Mouse (Mus musculus) midbrain, embryonic 11.5 days (tissue): ENCODE data around the gene Leprot. TPM values are rescaled to one million over a fixed set of nuclear protein-coding genes. Genes with fewer than 3 reads are reported as not detected.

ENCODE experiments used
- ATAC-seq: fragments of 200-750 bp; cut with Nextera tagmentation; 2 replicates; pipeline ENCODE4 v1.8.0; 2017; ENCODE audit warnings: moderate TSS enrichment, moderate library complexity; ENCODE audit not compliant: low FRiP score
- DNase-seq: peaks from one replicate; pipeline ENCODE4 v3.0.0; 2015; ENCODE audit warnings: low spot score; ENCODE audit errors: missing footprints
- H3K27ac ChIP-seq: fragments of 300-500 bp; sonication (generic); 2 replicates; pipeline ENCODE4 v1.5.1; 2014; ENCODE audit warnings: low read depth, low read length
- H3K27me3 ChIP-seq: fragments of 300-500 bp; sonication (generic); 2 replicates; pipeline ENCODE4 v1.6.1; 2014; ENCODE audit warnings: mild to moderate bottlenecking, low read length, moderate library complexity, mixed read lengths; ENCODE audit not compliant: control insufficient read depth, insufficient read depth
- H3K36me3 ChIP-seq: fragments of 300-500 bp; sonication (generic); 2 replicates; pipeline ENCODE4 v1.6.1; 2014; ENCODE audit warnings: mild to moderate bottlenecking, low read length, moderate library complexity, mixed read lengths; ENCODE audit not compliant: control insufficient read depth, insufficient read depth
- H3K4me1 ChIP-seq: fragments of 300-500 bp; sonication (generic); 2 replicates; pipeline ENCODE4 v1.6.1; 2014; ENCODE audit warnings: low read length; ENCODE audit not compliant: control insufficient read depth, insufficient read depth
- H3K4me2 ChIP-seq: fragments of 300-500 bp; sonication (generic); 2 replicates; pipeline ENCODE4 v1.6.1; 2014; ENCODE audit warnings: mild to moderate bottlenecking, moderate library complexity
- H3K4me3 ChIP-seq: fragments of 300-500 bp; sonication (generic); 2 replicates; pipeline ENCODE4 v1.5.1; 2014; ENCODE audit warnings: low read depth, low read length
- H3K9ac ChIP-seq: fragments of 300-500 bp; sonication (generic); 2 replicates; pipeline ENCODE4 v1.6.1; 2014; ENCODE audit warnings: low read length
- H3K9me3 ChIP-seq: fragments of 300-500 bp; sonication (generic); 2 replicates; pipeline ENCODE4 v1.6.1; 2016; ENCODE audit warnings: low read length; ENCODE audit not compliant: control insufficient read depth
- WGBS: fragments of 180-500 bp; shearing (Covaris S2); extraction: QIAGEN DNeasy Blood & Tissue Kit; methylation state at CpG from one replicate; pipeline ENCODE4 v1.1.7; 2014; 5-methylcytosine and 5-hydroxymethylcytosine counted together
- polyA plus RNA-seq: library from polyadenylated mRNA; unstranded; fragments of >200 nt; fragmentation: Nextera tagmentation; extraction: Ambion mirVana; gene quantifications from 2 replicates; pipeline ENCODE4 v1.2.1, GENCODE M21; 2014

Gene Leprot
- polyA plus RNA-seq, 1 experiment from 2014 or later: 73.7 TPM

GRCm38 (mm10) chr4:101637472-101637871, 10.0 kb upstream of the Leprot start:
- Histone ChIP-seq H3K4me2 (no peak overlapping the region), H3K9me3 (no peaks in the 10 kb centered on the region), H3K27ac (no peak overlapping the region), H3K27me3 (no peaks in the 10 kb centered on the region), H3K36me3 (no peaks in the 10 kb centered on the region), H3K9ac (no peak overlapping the region), H3K4me3 (no peak overlapping the region), H3K4me1 (no peaks in the 10 kb centered on the region)
- ATAC-seq: no peak
- DNase-seq: peak; percentile 12
- 89% methylated on average over 1 of the region's 1 CpGs for WGBS

GRCm38 (mm10) chr4:101640631-101641030, 6.9 kb upstream of the Leprot start:
- no peaks in the 10 kb centered on the region for H3K4me1 ChIP-seq
- no peak overlapping the region for H3K27ac ChIP-seq
- no peak overlapping the region for H3K9ac ChIP-seq
- H3K9me3 ChIP-seq: no peaks in the 10 kb centered on the region
- peak; percentile 69 for DNase-seq
- no peak overlapping the region for H3K4me3 ChIP-seq
- H3K36me3 ChIP-seq: no peaks in the 10 kb centered on the region
- WGBS: 84% methylated on average over 5 of the region's 5 CpGs
- H3K4me2 ChIP-seq: no peak overlapping the region
- no peaks in the 10 kb centered on the region for H3K27me3 ChIP-seq
- ATAC-seq: no peak

GRCm38 (mm10) chr4:101642708-101643107, 4.8 kb upstream of the Leprot start:
- Histone ChIP-seq H3K4me2 (no peak overlapping the region), H3K9me3 (no peaks in the 10 kb centered on the region), H3K4me1 (no peaks in the 10 kb centered on the region), H3K4me3 (no peak overlapping the region), H3K9ac (no peak overlapping the region), H3K27ac (no peak overlapping the region), H3K36me3 (no peaks in the 10 kb centered on the region), H3K27me3 (no peaks in the 10 kb centered on the region)
- 84% methylated on average over 6 of the region's 6 CpGs for WGBS
- peak; percentile 65 for DNase-seq
- no peak for ATAC-seq

- WGBS: 80% methylated on average over 4 of the region's 4 CpGs
- ATAC-seq: no peak
- H3K27me3 ChIP-seq: no peaks in the 10 kb centered on the region
- no peak overlapping the region for H3K4me2 ChIP-seq
- no peaks in the 10 kb centered on the region for H3K9me3 ChIP-seq
- H3K9ac ChIP-seq: no peak overlapping the region
- no peak overlapping the region for H3K27ac ChIP-seq
- no peaks in the 10 kb centered on the region for H3K4me1 ChIP-seq
- H3K4me3 ChIP-seq: no peak overlapping the region
- no peaks in the 10 kb centered on the region for H3K36me3 ChIP-seq
- DNase-seq: no peak
These were observed 4.3 kb upstream of the Leprot start for GRCm38 (mm10) chr4:101643216-101643615.

GRCm38 (mm10) chr4:101646857-101647195, 692 bp upstream of the Leprot start:
- WGBS: 0% methylated on average over 8 of the region's 8 CpGs

GRCm38 (mm10) chr4:101647976-101648642, 591 bp downstream of the Leprot start:
- WGBS: 2% methylated on average over 20 of the region's 20 CpGs
- DNase-seq (peak; percentile 94), ATAC-seq (no peak)
- Histone ChIP-seq H3K9ac (peak overlapping the region; percentile 88), H3K4me3 (peak overlapping the region; percentile 77), H3K4me2 (peak overlapping the region; percentile 41), H3K4me1 (peaks cover 4% of the 10 kb centered on the region; the same call in 1 of the 2 replicates), H3K27me3 (no peaks in the 10 kb centered on the region), H3K9me3 (no peaks in the 10 kb centered on the region), H3K36me3 (no peaks in the 10 kb centered on the region), H3K27ac (peak overlapping the region; percentile 82)

More at GRCm38 (mm10) chr4:101646857-101647195, 692 bp upstream of the Leprot start:
- H3K9ac ChIP-seq: peak overlapping the region; percentile 53; the same call in 1 of the 2 replicates
- peak overlapping the region; percentile 77 for H3K4me3 ChIP-seq
- H3K27me3 ChIP-seq: no peaks in the 10 kb centered on the region
- peak overlapping the region; percentile 53 for H3K4me2 ChIP-seq
- H3K4me1 ChIP-seq: peaks cover 4% of the 10 kb centered on the region; the same call in 1 of the 2 replicates
- DNase-seq: no peak
- no peaks in the 10 kb centered on the region for H3K36me3 ChIP-seq
- H3K27ac ChIP-seq: peak overlapping the region; percentile 70; the same call in 1 of the 2 replicates
- H3K9me3 ChIP-seq: no peaks in the 10 kb centered on the region
- ATAC-seq: peak; percentile 45

- H3K9ac ChIP-seq: peak overlapping the region; percentile 88
These were observed 1.2 kb downstream of the Leprot start for GRCm38 (mm10) chr4:101648745-101649144.

GRCm38 (mm10) chr4:101650961-101651360, 3.4 kb downstream of the Leprot start:
- WGBS: 92% methylated on average over 2 of the region's 2 CpGs
- H3K4me1 ChIP-seq: peaks cover 4% of the 10 kb centered on the region; the same call in 1 of the 2 replicates
- no peak overlapping the region for H3K27ac ChIP-seq
- H3K27me3 ChIP-seq: no peaks in the 10 kb centered on the region
- H3K36me3 ChIP-seq: no peaks in the 10 kb centered on the region
- H3K4me3 ChIP-seq: no peak overlapping the region
- H3K9me3 ChIP-seq: no peaks in the 10 kb centered on the region
- DNase-seq: no peak
- H3K4me2 ChIP-seq: no peak overlapping the region
- no peak overlapping the region for H3K9ac ChIP-seq
- no peak for ATAC-seq

More at GRCm38 (mm10) chr4:101648745-101649144, 1.2 kb downstream of the Leprot start:
- Histone ChIP-seq H3K4me2 (peak overlapping the region; percentile 41), H3K36me3 (no peaks in the 10 kb centered on the region), H3K27ac (no peak overlapping the region), H3K4me1 (peaks cover 4% of the 10 kb centered on the region; the same call in 1 of the 2 replicates), H3K4me3 (peak overlapping the region; percentile 77), H3K9me3 (no peaks in the 10 kb centered on the region), H3K27me3 (no peaks in the 10 kb centered on the region)
- no peak for ATAC-seq
- peak; percentile 81 for DNase-seq
- 94% methylated on average over 1 of the region's 1 CpGs for WGBS

GRCm38 (mm10) chr4:101654256-101654655, 6.7 kb downstream of the Leprot start:
- Histone ChIP-seq H3K27ac (no peak overlapping the region), H3K9ac (no peak overlapping the region), H3K9me3 (no peaks in the 10 kb centered on the region), H3K4me2 (no peak overlapping the region), H3K27me3 (no peaks in the 10 kb centered on the region), H3K4me3 (no peak overlapping the region), H3K36me3 (0 out of 2 replicates have a peak, but pooled peaks cover 2% of the 10 kb centered on the region), H3K4me1 (no peaks in the 10 kb centered on the region)
- ATAC-seq (no peak), DNase-seq (no peak)
- 81% methylated on average over 6 of the region's 6 CpGs for WGBS
